8 mouse cellular contexts compared by ENCODE assay signal in the genomic region with DNA sequence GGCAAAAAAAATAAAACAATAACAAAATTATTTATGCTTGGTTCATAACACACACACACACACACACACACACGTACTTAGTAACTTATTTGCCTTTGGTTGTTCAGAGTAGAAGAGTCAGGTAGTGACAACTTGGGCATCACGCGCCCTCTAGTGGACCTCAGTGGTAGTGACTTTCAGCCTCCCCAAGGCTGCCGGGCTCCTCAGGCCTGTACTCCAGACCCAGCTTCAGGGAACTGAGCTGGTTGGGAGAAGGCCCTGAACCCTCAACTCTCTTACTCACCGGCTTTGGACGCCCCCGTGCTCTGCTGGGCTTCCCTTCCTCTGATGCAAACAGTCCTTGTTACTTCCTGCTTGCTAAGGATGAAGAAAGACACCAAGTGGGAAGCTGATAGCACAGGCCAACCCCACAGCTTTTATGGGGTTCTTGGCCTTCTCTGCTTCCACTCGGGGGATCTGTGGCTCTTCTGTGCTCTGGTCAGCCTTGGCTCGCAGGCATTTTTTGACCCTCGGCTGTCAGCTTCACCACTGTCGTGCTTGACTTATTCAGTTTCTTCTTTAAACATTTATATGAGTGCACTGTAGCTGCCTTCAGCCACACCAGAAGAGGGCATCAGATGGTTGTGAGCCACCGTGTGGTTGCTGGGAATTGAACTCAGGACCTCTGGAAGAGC. TPM values are rescaled to one million over a fixed set of nuclear protein-coding genes. Genes with fewer than 3 reads are reported as not detected.
DNase-seq lines count a peak whose midpoint lies in the region; ATAC-seq and TF ChIP-seq lines count a peak whose summit lies in the region.

No protein-coding gene starts in this region.

- intact Hi-C loops in left cerebral cortex, postnatal 25 days (cut with DNase I), result loop anchor here (1.0 to 10.0 kb wide), 4 partner anchors 64 to 238 kb away; no protein-coding TSS in a partner anchor

- DNase-seq in adrenal gland, adult (ENCODE audit: inconsistent age in 2 of 2, low spot score in 1 of 2), result peak; percentile 89 to 96
- peak; percentile 86 for DNase-seq in gastrocnemius, adult 8-10 months (ENCODE audit: low spot score in 2 of 2)
- peak; percentile 87 for DNase-seq in hindbrain, postnatal 0 days (ENCODE audit: low spot score)
- peak; percentile 87 to 88 for DNase-seq in left cerebral cortex, postnatal 25 days (ENCODE audit: low spot score in 2 of 2)
- DNase-seq in right cerebral cortex, postnatal 25 days, result peak; percentile 79
- peak; percentile 83 to 88 for DNase-seq in urinary bladder, postnatal 36 days (ENCODE audit: low spot score in 2 of 2)

- H3K27ac ChIP-seq in cortical plate, adult 2 months (ENCODE audit: insufficient read depth, low read length), result no peak overlapping the region
- H3K27ac ChIP-seq in hindbrain, postnatal 0 days, result peak overlapping the region; percentile 51

- no peaks in the 10 kb centered on the region for H3K9me3 ChIP-seq in hindbrain, postnatal 0 days (ENCODE audit: low read length)

- TF ChIP-seq CTCF in cortical plate, adult 2 months (IDR thresholded peaks at IDR 0.05; ENCODE audit: extremely low read depth, insufficient read depth, low read length), result peak; percentile 87
- peak; percentile 93 for TF ChIP-seq CTCF in hindbrain, postnatal 0 days (IDR thresholded peaks at IDR 0.05; ENCODE audit: low read depth)

- whole genome bisulfite sequencing in hindbrain, postnatal 0 days, result 8% methylated on average over 12 of the region's 12 CpGs

- H3K27me3 ChIP-seq in hindbrain, postnatal 0 days (ENCODE audit: insufficient read depth, low read length), result no peaks in the 10 kb centered on the region

- H3K4me3 ChIP-seq in cortical plate, adult 2 months (ENCODE audit: insufficient read depth, low read length), result no peak overlapping the region
- H3K4me3 ChIP-seq in hindbrain, postnatal 0 days (ENCODE audit: low read length), result no peak overlapping the region

- no peak overlapping the region for H3K9ac ChIP-seq in hindbrain, postnatal 0 days (replicated peaks; ENCODE audit: low read length)

- TF ChIP-seq POLR2A in cortical plate, adult 2 months (IDR thresholded peaks at IDR 0.05; ENCODE audit: extremely low read depth, insufficient read depth, low read length), result no peak

- no peaks in the 10 kb centered on the region for H3K4me1 ChIP-seq in cortical plate, adult 2 months (ENCODE audit: control insufficient read depth, insufficient read depth, low read length)
- no peaks in the 10 kb centered on the region for H3K4me1 ChIP-seq in hindbrain, postnatal 0 days (ENCODE audit: insufficient read depth, low read length)

- no peaks in the 10 kb centered on the region for H3K36me3 ChIP-seq in hindbrain, postnatal 0 days (ENCODE audit: insufficient read depth, low read length)

- H3K4me2 ChIP-seq in hindbrain, postnatal 0 days (ENCODE audit: low read depth, low read length), result no peak overlapping the region

- ATAC-seq in hindbrain, postnatal 0 days, result peak; percentile 85
- ATAC-seq in megakaryocyte-erythroid progenitor cell, adult 5-6 weeks (replicated peaks; ENCODE audit: low FRiP score, low TSS enrichment, poor library complexity, severe bottlenecking), result peak; percentile 72

RNA-seq across cellular contexts. Expression of a gene that starts 15.4 kb away (rescaled TPM):
- 120 and 124 TPM in 2 replicates for polyA plus RNA-seq in cortical plate, adult 2 months (2012; rRNA removed)
- total RNA-seq in gastrocnemius, adult 8-10 months (2022), result 10 to 100 TPM; 71.4 to 91.0 (median 82.6) TPM
- total RNA-seq in hindbrain, postnatal 0 days (2014; rRNA removed), result 84.1 and 96.6 TPM in 2 replicates
- 73.3 and 76.2 TPM in 2 replicates for polyA plus RNA-seq in hindbrain, postnatal 0 days (2015; fragmentation: Nextera tagmentation; extraction: Ambion mirVana)
- 10 to 100 TPM; 82.0 to 86.8 TPM for total RNA-seq in left cerebral cortex, postnatal 25 days (2021)
- total RNA-seq in megakaryocyte-erythroid progenitor cell, adult 5-6 weeks (2014; fragmentation: Nextera tagmentation), result 28.7 and 43.4 TPM in 2 replicates
- total RNA-seq in megakaryocyte-erythroid progenitor cell, adult 5-6 weeks (2017), result 20.2 and 23.1 TPM in 2 replicates

RNA-seq across cellular contexts. Expression of a gene that starts 45.9 kb away (rescaled TPM):
- polyA plus RNA-seq in cortical plate, adult 2 months (2012; rRNA removed), result 54.2 and 54.9 TPM in 2 replicates
- 10 to 100 TPM; 32.6 to 42.8 (median 39.2) TPM for total RNA-seq in gastrocnemius, adult 8-10 months (2022)
- total RNA-seq in hindbrain, postnatal 0 days (2014; rRNA removed), result 43.0 and 50.2 TPM in 2 replicates
- 14.0 and 14.4 TPM in 2 replicates for polyA plus RNA-seq in hindbrain, postnatal 0 days (2015; fragmentation: Nextera tagmentation; extraction: Ambion mirVana)
- total RNA-seq in left cerebral cortex, postnatal 25 days (2021), result 10 to 100 TPM; 27.0 to 31.6 TPM
- total RNA-seq in megakaryocyte-erythroid progenitor cell, adult 5-6 weeks (2014; fragmentation: Nextera tagmentation), result 3.5 and 4.4 TPM in 2 replicates
- 3.4 TPM in 2 replicates for total RNA-seq in megakaryocyte-erythroid progenitor cell, adult 5-6 weeks (2017)

RNA-seq across cellular contexts. Expression of a gene that starts 57.1 kb away (rescaled TPM):
- polyA plus RNA-seq in cortical plate, adult 2 months (2012; rRNA removed), result 46.7 and 58.6 TPM in 2 replicates
- total RNA-seq in gastrocnemius, adult 8-10 months (2022), result 10 to 100 TPM; 17.0 to 18.5 (median 18.2) TPM
- 177 and 188 TPM in 2 replicates for total RNA-seq in hindbrain, postnatal 0 days (2014; rRNA removed)
- polyA plus RNA-seq in hindbrain, postnatal 0 days (2015; fragmentation: Nextera tagmentation; extraction: Ambion mirVana), result 131 and 140 TPM in 2 replicates
- total RNA-seq in left cerebral cortex, postnatal 25 days (2021), result 10 to 100 TPM; 30.0 to 30.2 TPM
- total RNA-seq in megakaryocyte-erythroid progenitor cell, adult 5-6 weeks (2014; fragmentation: Nextera tagmentation), result 34.3 and 35.1 TPM in 2 replicates
- 12.5 and 13.3 TPM in 2 replicates for total RNA-seq in megakaryocyte-erythroid progenitor cell, adult 5-6 weeks (2017)
